Mouse (Mus musculus) heart, postnatal 25 days (tissue): ENCODE measurements around the gene Oit1. TPM values are rescaled to one million over a fixed set of nuclear protein-coding genes. Genes with fewer than 3 reads are reported as not detected.
A peak's percentile ranks its signal among the peaks of the same experiment; 100 is the strongest.

ENCODE experiments used
- DNase-seq: peaks from one replicate; pipeline ENCODE4 v3.0.0; 2022; ENCODE audit warnings: low spot score
- intact Hi-C: fragments of 180-260 bp; cut with DNase I; formaldehyde crosslinking; loops from one replicate; pipeline ENCODE4 v1.15.1; 2025
- total RNA-seq, 2 experiments: library from RNA; stranded (reverse); gene quantifications; 2 replicates each; pipeline ENCODE4 v1.2.3; 2021

The Oit1 gene
- total RNA-seq, 2 experiments from 2014 or later = not detected

DNA sequence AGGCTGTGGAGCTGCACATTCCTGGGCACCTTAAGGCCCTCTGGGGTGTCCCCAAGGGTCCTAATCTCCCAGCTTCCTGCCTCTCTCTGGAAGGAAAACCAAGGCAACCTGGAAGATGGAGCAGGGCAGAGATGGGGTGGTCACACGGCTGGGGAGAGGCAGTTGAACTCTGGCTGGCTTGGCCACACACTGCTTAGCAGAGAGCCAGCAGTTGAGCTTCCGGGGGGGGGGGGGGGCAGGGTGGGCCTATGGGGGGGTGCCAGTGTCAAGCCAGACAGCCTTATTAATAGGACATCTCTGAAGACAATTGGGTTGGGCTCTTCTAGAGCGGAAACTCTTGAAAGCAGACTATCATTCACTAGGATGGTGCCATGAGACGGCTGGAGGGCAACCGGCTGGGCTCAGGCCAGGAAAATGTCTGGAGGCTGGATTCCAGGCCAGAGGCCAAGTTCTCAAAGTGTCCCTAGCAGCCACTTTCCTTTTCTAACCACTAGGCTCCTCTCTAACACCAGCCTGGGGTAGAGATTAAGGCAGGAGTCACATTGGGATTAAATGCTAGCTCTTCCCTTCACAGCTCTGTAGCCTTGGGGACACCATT lies 35.9 kb downstream of the Oit1 start:
- intact Hi-C loops = loop anchor here (5.0 kb wide), 1 partner anchor 260 kb away; the partner anchor contains the start of gene Rpp14
- DNase-seq = no peak

DNA sequence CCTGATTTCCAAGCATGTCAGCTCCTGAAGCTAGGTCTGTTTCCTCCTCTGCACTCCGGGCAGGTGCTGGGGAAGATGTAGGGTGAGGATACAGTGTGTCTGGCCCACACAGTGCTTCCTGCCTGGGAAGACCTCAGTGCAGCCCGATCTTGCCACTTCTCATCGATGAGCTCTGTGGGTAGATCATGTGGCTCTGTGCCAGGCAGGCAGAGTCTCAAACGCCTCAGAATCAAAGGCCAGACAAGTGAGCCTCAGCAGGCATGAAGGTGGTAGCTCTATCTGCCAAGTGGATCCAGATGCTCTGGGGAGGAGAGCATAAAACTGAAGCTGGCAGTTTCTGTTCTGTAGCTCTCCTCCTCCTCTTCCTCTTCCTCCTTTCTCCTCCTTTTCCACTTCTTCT lies 38.3 kb downstream of the Oit1 start:
- intact Hi-C loops = loop anchor here (5.0 kb wide), 1 partner anchor 258 kb away; the partner anchor contains the start of gene Rpp14
- no peak for DNase-seq

DNA sequence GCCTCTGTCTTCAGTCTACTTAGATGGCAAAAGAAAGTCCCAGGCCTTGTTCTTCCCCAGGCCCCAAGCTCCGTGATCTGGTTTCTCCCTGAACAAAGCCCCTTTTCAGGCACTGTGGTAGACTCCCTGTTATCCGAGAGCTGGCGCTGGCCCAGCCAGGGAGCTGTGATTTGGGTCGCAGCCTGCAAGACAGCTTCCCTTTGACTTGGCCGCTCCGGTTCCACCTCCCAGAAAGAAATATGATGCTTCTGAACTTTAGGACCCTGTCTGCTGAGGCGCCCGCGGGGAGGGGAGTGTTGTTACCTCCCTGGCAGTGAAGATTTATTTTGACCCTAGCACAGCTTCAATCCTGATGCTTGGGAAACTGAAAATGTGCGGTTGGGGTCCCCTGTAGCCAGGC lies 42.6 kb downstream of the Oit1 start:
- intact Hi-C loops = no loop called here
- DNase-seq = no peak

DNA sequence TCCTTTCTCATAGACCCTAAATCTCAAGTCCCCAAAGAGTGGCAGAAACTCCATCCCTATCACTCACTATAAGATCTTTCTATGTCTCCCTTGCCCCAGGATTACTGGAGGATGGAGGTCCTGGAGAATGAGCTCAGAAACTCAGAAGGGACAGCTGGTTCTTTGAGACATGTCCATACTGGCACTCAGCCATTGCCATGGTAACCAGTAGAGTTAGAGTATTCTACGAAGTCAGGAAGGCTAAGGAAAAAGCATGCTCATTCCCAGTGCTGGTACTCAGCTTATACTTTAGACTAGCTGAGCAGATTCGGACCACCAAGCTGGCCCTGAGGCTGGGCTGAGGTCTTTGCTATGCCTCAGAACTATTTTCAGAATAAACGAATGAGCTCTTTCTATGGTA lies 44.0 kb downstream of the Oit1 start:
- no peak for DNase-seq
- intact Hi-C loops = no loop called here

DNA sequence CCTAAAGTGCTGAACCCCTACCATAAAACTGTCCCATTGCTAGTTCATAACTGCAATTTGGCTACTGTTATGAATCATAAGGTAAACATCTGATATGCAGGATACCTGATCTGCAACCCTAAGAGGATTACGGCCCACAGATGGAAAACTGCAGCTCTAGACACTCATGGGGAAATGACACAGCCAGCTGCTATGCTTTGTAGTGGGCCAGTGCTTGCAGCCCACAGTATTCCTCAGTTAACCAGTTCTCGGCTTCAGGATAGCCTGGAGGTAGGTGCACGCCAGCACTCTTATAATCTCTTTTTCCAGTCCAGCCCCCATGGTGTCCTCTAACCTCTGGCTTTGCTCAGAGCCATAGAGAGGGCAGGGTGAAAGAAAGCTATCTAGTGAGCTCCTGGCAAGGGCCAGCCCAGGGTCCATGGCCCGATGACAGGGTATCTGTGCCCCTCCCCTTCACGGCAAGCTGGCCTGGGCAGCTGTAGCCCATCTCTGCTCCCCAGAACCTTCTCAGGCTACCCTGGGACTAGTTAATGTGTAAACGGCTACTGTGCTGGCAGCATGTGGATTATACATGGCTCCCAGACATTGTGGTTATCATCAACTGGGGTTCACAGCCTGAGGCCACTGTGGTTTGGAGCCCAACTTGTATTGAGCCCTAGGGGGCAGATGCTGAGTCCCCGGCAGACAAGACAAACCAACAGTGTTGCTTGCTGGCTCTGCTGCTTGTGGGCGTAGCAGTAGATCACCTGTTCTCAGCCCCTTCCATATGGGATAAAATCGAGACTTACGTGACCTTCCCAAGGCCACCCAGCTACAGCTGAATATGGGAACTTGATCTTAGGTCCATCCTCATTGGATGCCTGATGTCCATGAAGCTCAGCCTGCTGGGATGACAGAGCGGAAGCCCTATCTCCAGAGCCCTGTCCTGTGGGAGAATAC lies 46.0 kb downstream of the Oit1 start:
- no peak for DNase-seq
- intact Hi-C loops = no loop called here

DNA sequence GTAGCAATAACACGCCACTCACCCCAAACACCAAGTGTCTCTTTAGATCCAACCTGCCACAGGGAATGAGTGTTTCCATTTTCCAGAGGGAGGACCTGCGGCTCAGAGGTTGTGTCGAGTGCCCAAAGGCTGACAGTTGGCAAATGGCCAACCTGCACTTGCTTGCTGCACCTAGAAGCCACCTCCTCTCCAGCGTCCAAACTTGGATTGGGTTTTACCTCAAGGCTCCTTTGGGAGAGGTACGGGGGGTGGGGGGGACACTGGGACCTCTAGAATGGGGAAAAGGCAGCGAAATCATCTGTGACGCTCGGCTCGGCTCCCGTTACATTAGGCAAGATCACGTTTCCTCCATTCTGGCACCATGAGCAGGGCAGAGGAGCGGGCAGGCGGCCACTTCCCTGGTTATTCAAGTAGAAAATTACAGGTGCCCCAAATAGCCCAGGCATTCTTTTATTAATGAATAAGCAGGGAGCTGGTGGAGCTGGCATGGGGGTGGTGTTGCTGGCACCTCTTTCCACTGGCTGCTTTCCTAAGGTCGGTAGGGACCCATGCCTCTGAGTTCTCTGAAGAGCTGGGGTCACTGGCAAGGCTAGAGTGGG lies 47.1 kb downstream of the Oit1 start:
- DNase-seq = no peak
- intact Hi-C loops = no loop called here

DNA sequence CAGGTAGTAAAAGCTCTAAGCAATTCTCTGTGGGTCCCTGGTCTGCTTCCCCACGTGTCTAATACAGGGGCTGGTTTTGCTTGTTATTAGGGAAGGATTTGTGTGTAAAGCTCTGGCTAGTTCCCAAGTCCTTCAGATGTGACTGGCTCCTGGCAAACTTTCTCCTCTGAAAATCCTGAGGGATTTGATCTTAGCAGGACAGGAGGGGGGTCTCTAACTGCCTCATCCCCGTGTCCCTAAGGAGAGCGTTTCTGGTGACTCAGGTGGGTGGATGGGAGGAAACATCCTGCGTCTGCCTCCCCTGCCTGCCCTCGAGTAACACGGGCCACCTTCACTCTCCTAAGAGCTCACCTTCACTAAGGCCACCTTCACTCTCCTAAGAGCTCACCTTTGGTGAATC lies 48.2 kb downstream of the Oit1 start:
- intact Hi-C loops = no loop called here
- no peak for DNase-seq

DNA sequence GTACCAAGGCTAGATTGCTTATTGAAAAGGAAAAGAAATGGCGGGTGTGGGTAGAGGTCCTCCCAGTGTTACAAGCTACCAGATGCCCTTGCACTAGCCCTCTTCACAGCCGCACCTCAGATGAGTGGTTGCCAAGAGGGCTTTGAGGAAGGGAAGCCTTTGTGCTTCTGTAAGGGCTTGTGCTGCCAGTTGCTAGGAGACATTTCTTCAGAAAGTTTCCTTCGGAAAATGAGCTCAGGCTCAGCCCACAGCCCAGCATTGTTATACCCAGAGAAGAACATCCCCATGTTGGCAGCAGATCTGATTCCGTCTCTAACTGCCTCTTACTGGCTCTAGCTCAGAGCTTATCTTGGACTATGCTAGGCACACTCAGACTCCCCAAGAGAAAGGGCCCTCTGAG lies 49.0 kb downstream of the Oit1 start:
- intact Hi-C loops = no loop called here
- no peak for DNase-seq

DNA sequence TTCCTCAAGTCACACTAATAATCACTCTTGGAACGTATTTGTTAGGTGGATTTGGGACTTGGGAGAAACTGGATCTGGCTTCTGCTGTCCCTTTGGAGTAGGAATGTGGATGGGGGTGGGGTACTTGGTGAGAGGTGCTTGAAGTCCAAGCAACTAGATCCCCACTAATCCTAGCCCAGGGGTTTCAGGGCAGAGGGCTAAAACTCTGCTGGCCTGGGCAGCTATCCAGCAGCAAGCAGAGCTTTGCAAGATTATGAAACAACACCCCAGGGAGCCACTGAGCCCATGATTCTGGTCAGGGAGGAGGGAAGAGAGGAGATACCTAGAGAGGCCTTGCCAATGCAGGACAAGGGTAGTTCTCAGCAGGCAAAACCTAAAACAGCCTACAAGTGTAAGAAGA lies 51.2 kb downstream of the Oit1 start:
- no peak for DNase-seq
- intact Hi-C loops = no loop called here

DNA sequence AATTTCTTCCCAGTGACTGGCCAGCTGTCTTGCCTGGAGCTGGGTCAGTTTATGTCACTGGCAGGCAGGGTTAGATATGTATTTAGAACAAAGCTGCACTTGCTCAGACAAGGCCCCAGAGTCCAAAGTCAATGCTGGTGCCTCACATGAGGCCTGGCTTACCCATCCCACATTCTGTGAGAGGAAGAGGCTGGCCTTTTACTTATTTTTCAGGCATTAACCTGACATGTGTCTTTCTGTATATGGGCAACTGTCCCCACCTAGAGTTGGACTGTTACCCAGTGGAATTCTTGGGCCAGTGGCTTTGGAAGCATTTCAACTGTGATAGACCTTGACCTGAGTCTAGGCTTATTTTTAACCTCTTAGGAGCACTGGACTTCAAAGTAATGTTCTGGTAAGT lies 51.6 kb downstream of the Oit1 start:
- no peak for DNase-seq
- intact Hi-C loops = no loop called here

DNA sequence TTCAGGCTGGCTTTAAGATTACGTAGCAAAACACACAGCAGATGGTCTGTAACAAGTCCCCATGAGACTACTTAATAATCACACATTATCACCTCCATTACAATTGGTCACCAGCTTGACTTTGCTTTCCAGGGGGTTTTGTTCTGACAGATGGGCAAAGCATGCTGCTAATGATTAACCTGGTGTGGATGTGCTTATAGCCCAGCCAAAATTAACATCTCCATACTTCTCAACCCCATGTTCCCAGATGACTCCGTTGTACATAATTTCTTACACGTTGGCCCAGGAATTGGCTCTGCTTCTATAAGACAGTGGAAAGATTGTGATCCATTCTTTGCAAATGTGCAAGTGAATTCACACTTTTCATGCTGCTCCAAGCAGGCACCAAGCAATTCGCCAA lies 52.8 kb downstream of the Oit1 start:
- no peak for DNase-seq
- intact Hi-C loops = no loop called here

DNA sequence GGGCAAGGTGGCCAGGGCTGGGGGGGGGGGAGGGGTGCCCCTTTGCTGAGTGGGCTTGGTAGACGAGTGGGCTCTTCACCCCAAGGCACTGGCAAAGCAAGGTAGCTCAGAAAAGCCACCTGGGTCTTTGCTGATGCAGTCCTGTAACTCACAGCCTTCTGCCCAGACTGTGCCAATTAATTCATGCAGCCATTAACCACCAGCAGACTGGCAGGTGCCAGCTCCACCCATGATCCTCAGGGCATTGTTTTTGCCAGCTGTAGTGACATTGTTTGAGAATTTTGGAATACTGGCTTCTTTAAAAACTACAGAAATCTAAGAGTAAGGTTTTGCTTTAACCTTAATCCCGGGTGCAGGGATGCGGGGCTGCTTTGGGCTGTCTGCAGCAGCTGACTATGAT lies 58.0 kb downstream of the Oit1 start:
- no peak for DNase-seq
- intact Hi-C loops = no loop called here

DNA sequence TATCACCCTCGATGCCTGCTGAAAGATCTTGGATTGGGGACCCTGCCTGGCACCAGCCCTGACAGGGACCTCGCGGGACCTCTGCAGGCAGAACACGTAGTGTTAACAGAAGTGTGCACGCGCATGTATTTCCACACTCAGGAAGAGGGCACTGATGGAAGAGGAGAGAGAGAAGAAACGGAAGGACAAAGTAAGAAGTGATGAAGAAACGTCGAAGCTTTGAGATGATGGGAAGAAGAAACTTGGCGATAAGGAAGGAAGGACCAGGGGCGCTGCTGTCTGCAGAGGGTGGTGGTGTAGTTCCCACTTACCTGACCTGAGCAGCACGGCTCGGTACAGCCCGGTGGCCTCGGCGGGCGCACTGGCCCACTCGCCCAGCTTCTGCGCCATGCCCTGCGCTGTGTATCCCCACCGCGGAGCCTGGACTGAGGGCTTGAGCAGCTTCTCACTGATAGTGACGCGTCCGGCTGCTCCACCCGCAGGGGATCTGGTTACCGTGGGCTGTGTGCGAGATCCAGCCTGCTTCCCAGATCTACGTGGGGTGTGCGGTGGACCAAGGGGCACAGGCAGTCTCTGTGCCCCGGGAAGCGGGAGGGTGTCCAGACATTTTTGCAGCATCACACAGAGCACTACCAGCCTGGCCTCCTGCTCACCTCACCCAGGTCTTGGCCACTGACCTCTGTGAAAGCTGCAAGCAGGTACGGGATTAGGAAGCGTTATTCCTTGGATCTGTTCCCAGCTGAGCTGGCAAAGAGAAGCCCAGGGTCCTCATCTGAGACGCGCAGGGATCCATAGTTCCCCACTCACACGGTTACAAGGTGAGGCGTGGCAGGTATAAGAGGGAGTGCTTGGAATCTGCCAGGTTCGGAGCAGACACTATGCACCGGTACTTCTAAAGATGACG lies 61.1 kb downstream of the Oit1 start, which contains the start of gene Fam107a:
Gene Fam107a, minus strand, starts transcription at position 830 of the 904 bp plus-strand sequence.
- intact Hi-C loops = loop anchor here (10.0 kb wide), 1 partner anchor 223 kb away; the partner anchor contains the start of gene Pxk
- no peak for DNase-seq

DNA sequence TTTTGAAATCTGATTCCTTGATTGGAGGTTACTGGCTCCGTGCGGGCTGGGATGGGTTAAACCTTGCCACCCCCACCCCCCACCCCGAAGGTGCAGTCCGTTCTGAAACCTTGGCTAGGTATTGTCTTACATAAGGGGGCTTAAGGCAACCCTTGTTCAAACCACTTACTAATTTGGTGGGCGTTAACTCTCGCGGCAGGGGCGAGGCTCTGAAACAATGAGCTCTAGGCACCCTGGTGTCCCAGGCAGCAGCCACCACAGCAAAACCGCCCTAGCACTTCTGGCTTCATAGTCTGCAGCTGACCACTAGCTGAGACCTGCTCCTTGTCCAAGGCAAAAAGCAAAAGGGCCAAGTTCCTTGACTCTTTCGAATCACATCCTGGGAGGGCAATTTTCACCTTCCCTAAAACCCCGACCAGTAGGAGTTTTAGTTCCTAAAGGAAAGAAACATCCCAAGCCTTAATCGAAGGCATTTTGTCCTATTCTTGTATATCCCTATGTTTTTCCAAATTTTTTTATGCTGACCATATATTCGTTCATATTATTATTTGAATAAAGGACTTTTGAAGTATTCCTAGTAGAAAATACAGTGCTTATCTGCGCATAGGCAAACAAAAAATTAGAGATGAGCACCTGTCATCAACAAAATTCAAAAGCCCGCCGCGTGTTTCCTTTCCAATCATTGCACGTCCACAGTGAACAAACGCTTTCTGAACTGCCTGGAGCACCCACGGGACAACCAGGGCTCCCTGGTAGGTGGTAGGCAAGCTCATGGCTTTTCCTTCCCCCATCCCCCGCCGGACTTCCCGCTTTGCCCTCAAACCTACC lies 62.0 kb downstream of the Oit1 start:
- intact Hi-C loops = loop anchor here (10.0 kb wide), 1 partner anchor 222 kb away; the partner anchor contains the start of gene Pxk
- DNase-seq = no peak

DNA sequence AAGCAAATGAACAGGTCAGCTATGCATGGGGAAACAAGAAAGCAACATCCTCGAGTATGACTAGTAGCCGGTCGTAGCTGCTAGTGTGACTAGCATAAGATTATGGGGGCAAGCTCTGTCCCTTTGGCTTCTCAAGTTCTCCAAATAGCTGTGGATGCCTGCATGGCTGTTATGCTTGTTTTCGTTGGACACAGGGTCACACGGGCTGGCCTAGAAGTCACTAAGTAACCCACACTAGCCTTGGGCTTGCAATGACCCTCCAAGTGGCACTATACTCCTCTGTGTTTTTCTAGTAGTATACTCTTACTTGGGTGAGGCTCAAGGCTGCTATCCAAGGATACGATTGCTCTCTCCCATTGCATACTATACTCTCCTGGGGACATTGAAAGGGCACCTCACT lies 63.4 kb downstream of the Oit1 start:
- intact Hi-C loops = loop anchor here (2.0 to 10.0 kb wide), 2 partner anchors 14 to 220 kb away; partner anchors contain the start of gene Pxk
- DNase-seq = no peak

DNA sequence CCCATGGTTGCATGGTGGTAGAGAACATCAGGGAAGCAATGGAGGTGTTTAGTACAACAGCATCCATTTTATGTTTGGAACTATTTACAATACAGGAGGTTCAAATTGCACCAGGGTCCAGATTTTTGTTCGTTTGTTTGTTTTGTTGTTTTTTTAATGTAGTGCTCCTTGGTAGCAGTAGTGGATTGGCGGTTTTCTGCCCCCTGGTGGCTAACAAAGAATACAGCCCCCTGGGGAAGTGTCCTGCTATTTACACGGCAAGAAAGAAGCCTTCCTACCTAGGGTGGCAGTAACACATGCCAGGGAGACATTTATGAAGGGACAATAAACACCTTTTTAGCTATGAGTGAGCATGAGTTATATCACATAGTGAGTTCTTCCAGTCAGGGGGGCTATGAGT lies 64.0 kb downstream of the Oit1 start:
- DNase-seq = no peak
- intact Hi-C loops = loop anchor here (2.0 to 10.0 kb wide), 2 partner anchors 14 to 220 kb away; partner anchors contain the start of gene Pxk

DNA sequence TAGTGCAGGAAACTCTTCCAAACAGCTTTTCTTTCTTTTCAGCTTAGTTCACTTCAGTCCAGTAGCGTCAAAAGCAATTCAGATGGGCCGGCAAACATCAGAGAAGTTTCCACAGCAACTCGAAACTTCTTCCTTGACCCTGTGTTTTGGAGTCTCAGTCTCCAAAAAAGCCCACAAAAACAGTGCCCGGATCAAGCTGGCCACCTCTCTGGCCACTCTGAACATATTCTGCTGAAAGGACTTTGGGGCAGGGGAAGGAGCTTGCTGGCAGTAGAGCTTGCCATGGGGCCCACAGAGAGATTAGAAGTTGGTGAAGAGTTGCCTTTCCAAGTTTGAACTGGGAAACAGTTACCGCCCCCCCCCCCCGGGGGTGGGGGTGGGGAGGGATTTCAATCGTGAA lies 64.7 kb downstream of the Oit1 start:
- no peak for DNase-seq
- intact Hi-C loops = loop anchor here (2.0 to 10.0 kb wide), 2 partner anchors 13 to 219 kb away; partner anchors contain the start of gene Pxk

DNA sequence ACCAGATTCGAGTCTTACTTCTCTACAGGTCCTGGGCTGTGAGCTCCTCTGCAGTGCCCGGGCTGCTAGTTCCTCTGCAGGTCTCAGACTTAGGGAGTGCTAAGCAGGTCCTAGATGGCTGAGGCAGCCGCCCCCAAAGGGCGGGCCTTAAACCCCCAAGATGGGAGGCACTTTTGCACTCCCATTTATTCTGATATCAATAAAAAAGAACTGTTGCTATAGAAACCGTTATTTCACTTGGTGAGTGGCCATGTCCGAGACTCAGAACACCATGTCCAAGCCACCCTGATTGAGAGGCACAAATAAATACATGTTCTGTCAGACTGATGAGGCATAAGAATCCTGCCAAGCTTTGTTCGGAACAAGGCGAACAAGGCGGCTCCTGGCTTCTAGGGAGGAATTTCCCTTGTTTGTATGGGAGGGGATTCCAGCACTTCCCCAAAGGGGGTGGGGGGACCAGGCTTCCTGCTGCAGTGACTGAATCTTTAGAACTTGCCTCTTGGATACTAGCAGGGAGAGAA lies 68.9 kb downstream of the Oit1 start:
- DNase-seq = peak; percentile 56
- intact Hi-C loops = loop anchor here (10.0 kb wide), 1 partner anchor 215 kb away; the partner anchor contains the start of gene Pxk
